Mouse (Mus musculus) spleen, adult 2 months (tissue): ENCODE data around the gene Krtap13-1.

Experiments
- CTCF ChIP-seq: fragments of 200-500 bp; IDR thresholded peaks from 2 replicates; pipeline ENCODE4 v1.5.1; 2011; ENCODE audit warnings: mild to moderate bottlenecking, inconsistent platforms; ENCODE audit not compliant: insufficient read depth, insufficient read length, insufficient replicate concordance; ENCODE audit errors: extremely low read depth
- POLR2A ChIP-seq: fragments of 200-500 bp; IDR thresholded peaks from 2 replicates; pipeline ENCODE4 v1.6.1; 2011; ENCODE audit warnings: low read depth, low read length, inconsistent platforms

DNA sequence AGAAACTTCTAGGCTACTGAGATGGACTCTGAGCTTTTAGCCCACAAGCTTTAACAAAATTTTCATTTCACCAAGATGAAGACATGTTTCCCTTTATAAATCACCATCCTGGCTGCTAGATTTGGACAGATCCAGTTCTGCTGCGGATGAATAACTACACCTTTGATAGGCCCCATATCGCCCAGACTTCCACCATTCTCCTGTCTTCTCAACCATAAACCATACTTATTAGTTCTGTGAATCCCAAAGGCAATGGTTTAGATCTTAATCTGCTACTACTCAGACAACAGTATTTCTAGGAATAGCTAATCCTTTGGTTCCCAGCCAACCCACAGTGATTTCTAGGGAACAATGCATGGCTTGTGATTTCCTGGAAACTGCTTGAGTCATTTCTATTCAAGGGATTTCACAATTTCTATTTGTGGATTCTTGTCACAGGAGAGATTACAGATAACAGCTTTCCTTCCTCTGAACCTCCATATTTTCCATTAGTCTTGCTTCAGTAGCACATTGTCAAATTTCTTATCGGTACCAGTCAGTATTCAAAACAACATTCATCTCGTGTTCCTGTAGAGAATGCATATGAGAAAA is 16.2 kb downstream of the Krtap13-1 start:
- TF ChIP-seq CTCF (no peak), POLR2A (no peak)
